Mouse (Mus musculus) small intestine, adult 10 weeks (tissue): ENCODE measurements around the gene Prss43. TPM values are rescaled to one million over a fixed set of nuclear protein-coding genes. Genes with fewer than 3 reads are reported as not detected.

Source experiments
- polyA plus RNA-seq: library from polyadenylated mRNA; stranded (reverse); fragments of 350-450 nt; fragmentation: Illumina TruSeq; extraction: RNeasy Lipid Tissue Mini Kit (QIAGEN cat#74804); gene quantifications from one replicate; pipeline ENCODE4 v1.2.3, GENCODE M21; 2014; ENCODE audit warnings: low replicate concordance

The Prss43 gene
- not detected for polyA plus RNA-seq

GRCm38 (mm10) chr9:110826390-110826789 lies at the start of gene Prss43:
Prss43 (plus strand) TSS chr9:110826690.

GRCm38 (mm10) chr9:110797866-110798265 lies 28.6 kb upstream of the Prss43 start, which contains the start of gene Prss42:
Prss42 (plus strand) TSS chr9:110798166.

GRCm38 (mm10) chr9:110813789-110814188 lies 12.7 kb upstream of the Prss43 start, which contains the start of gene Prss44:
Prss44 (plus strand) TSS chr9:110813994.

GRCm38 (mm10) chr9:110834411-110834810 lies 7.9 kb downstream of the Prss43 start, which contains the start of gene Prss45:
Prss45 (plus strand) TSS chr9:110834588.

GRCm38 (mm10) chr9:110844206-110844605 lies 17.7 kb downstream of the Prss43 start, which contains the start of gene Prss46:
Prss46 (plus strand) TSS chr9:110844506.

GRCm38 (mm10) chr9:110857781-110858472 lies 31.4 kb downstream of the Prss43 start, which contains the start of gene Prss50:
Prss50 (plus strand) TSS chr9:110857967.

GRCm38 (mm10) chr9:110879191-110879920 lies 52.9 kb downstream of the Prss43 start, which contains the start of gene Als2cl:
Als2cl (plus strand) TSS chr9:110879870.

GRCm38 (mm10) chr9:110879998-110880561 lies 53.6 kb downstream of the Prss43 start, which contains the start of gene Tmie:
Tmie (minus strand) TSS chr9:110880113.

Other genes with a start within 250 kb of the Prss43 start
- gene Nradd, start 202.2 kb upstream of the Prss43 start, polyA plus RNA-seq = 0.63 TPM
- not detected for gene Nbeal2, start 172.5 kb upstream of the Prss43 start, polyA plus RNA-seq
- not detected for gene Ccdc12, start 170.2 kb upstream of the Prss43 start, polyA plus RNA-seq
- gene Myl3, start 84.8 kb upstream of the Prss43 start, polyA plus RNA-seq = not detected
- not detected for gene Pth1r, start 79.5 kb upstream of the Prss43 start, polyA plus RNA-seq
- not detected for gene Prss42, start 28.5 kb upstream of the Prss43 start, polyA plus RNA-seq
- gene Prss44, start 12.7 kb upstream of the Prss43 start, polyA plus RNA-seq = not detected
- not detected for gene Prss45, start 7.9 kb downstream of the Prss43 start, polyA plus RNA-seq
- gene Prss46, start 17.8 kb downstream of the Prss43 start, polyA plus RNA-seq = not detected
- not detected for gene Prss50, start 31.3 kb downstream of the Prss43 start, polyA plus RNA-seq
- 3.1 TPM for gene Als2cl, start 53.2 kb downstream of the Prss43 start, polyA plus RNA-seq
- 0.74 TPM for gene Tmie, start 53.4 kb downstream of the Prss43 start, polyA plus RNA-seq
- not detected for gene Fam240a, start 90.2 kb downstream of the Prss43 start, polyA plus RNA-seq
- not detected for gene Tdgf1, start 119.5 kb downstream of the Prss43 start, polyA plus RNA-seq
- gene Lrrc2, start 124.9 kb downstream of the Prss43 start, polyA plus RNA-seq = 0.22 TPM
- 0.37 TPM for gene Rtp3, start 163.9 kb downstream of the Prss43 start, polyA plus RNA-seq
- not detected for gene Ltf, start 192.6 kb downstream of the Prss43 start, polyA plus RNA-seq
- gene Ccrl2, start 230.8 kb downstream of the Prss43 start, polyA plus RNA-seq = 1.2 TPM